Mouse (Mus musculus) embryonic facial prominence, embryonic 14.5 days (tissue): ENCODE results near the gene Ifi211. TPM values are rescaled to one million over a fixed set of nuclear protein-coding genes. Genes with fewer than 3 reads are reported as not detected.
"Not testable (repeated sequence)": the region's sequence is repeated elsewhere in the genome, so short reads cannot be mapped to it uniquely, and the experiment has no call there.

ENCODE experiments used
- ATAC-seq: fragments of 200-750 bp; cut with Nextera tagmentation; 2 replicates; pipeline ENCODE4 v1.8.0; 2017; ENCODE audit warnings: low read depth, moderate number of reproducible peaks, moderate TSS enrichment
- DNase-seq: peaks from one replicate; pipeline ENCODE4 v3.0.0-alpha.2; 2015; ENCODE audit warnings: low spot score
- H3K27ac ChIP-seq: fragments of 300-500 bp; sonication (generic); replicated peaks from 2 replicates; pipeline ENCODE4 v1.5.1; 2014; ENCODE audit warnings: low read depth, mild to moderate bottlenecking, low read length, moderate library complexity
- H3K27me3 ChIP-seq: fragments of 300-500 bp; sonication (generic); replicated peaks from 2 replicates; pipeline ENCODE4 v1.6.1; 2014; ENCODE audit warnings: low read length; ENCODE audit not compliant: control insufficient read depth, insufficient read depth
- H3K36me3 ChIP-seq: fragments of 300-500 bp; sonication (generic); 2 replicates; pipeline ENCODE4 v1.6.1; 2014; ENCODE audit warnings: low read length, mixed read lengths; ENCODE audit not compliant: control insufficient read depth, insufficient read depth
- H3K4me1 ChIP-seq: fragments of 300-500 bp; sonication (generic); 2 replicates; pipeline ENCODE4 v1.6.1; 2014; ENCODE audit warnings: antibody characterized with exemption, low read length; ENCODE audit not compliant: control insufficient read depth, insufficient read depth
- H3K4me2 ChIP-seq: fragments of 300-500 bp; sonication (generic); 2 replicates; pipeline ENCODE4 v1.6.1; 2014; ENCODE audit warnings: low read depth, mild to moderate bottlenecking, low read length, moderate library complexity, mixed read lengths
- H3K4me3 ChIP-seq: fragments of 300-500 bp; sonication (generic); 2 replicates; pipeline ENCODE4 v1.5.1; 2014; ENCODE audit warnings: low read depth, mild to moderate bottlenecking, low read length
- H3K9ac ChIP-seq: fragments of 300-500 bp; sonication (generic); 2 replicates; pipeline ENCODE4 v1.6.1; 2014; ENCODE audit warnings: low read depth, mild to moderate bottlenecking, low read length, moderate library complexity, mixed read lengths
- H3K9me3 ChIP-seq: fragments of 300-500 bp; sonication (generic); 2 replicates; pipeline ENCODE4 v1.6.1; 2016; ENCODE audit warnings: low read length; ENCODE audit not compliant: control insufficient read depth
- WGBS: fragments of 180-500 bp; shearing (Covaris S2); extraction: QIAGEN DNeasy Blood & Tissue Kit; methylation state at CpG from one replicate; pipeline ENCODE4 v1.1.7; 2014; 5-methylcytosine and 5-hydroxymethylcytosine counted together
- polyA plus RNA-seq: library from polyadenylated mRNA; unstranded; fragments of >200 nt; fragmentation: Nextera tagmentation; extraction: Ambion mirVana; gene quantifications from 2 replicates; pipeline ENCODE4 v1.2.1, GENCODE M21; 2014

Gene Ifi211
- 1.1 and 1.6 TPM in 2 replicates for polyA plus RNA-seq

- H3K9ac ChIP-seq, H3K27ac ChIP-seq, H3K4me2 ChIP-seq, H3K4me3 ChIP-seq, H3K9me3 ChIP-seq, ATAC-seq, H3K4me1 ChIP-seq, H3K36me3 ChIP-seq, H3K27me3 ChIP-seq: not testable (repeated sequence)
- peak; percentile 0 for DNase-seq
- WGBS, result 85% methylated on average over 6 of the region's 6 CpGs
Observed at GRCm38 (mm10) chr1:173912548-173913255, at the start of gene Ifi211. TSS of gene Ifi211 (minus strand) at chr1:173913046.

GRCm38 (mm10) chr1:173961491-173961890 is 48.6 kb upstream of the Ifi211 start:
- 73% methylated on average over 1 of the region's 1 CpGs for WGBS
- ATAC-seq, H3K9ac ChIP-seq: not testable (repeated sequence)

GRCm38 (mm10) chr1:173959998-173960397 is 47.2 kb upstream of the Ifi211 start:
- not testable (repeated sequence) for H3K27ac ChIP-seq, H3K36me3 ChIP-seq, H3K9ac ChIP-seq, ATAC-seq, H3K4me1 ChIP-seq, H3K4me2 ChIP-seq, H3K9me3 ChIP-seq, H3K4me3 ChIP-seq, DNase-seq, H3K27me3 ChIP-seq
- WGBS, result 66% methylated on average over 3 of the region's 3 CpGs

More at GRCm38 (mm10) chr1:173961491-173961890, 48.6 kb upstream of the Ifi211 start:
- H3K4me2 ChIP-seq, DNase-seq, H3K9me3 ChIP-seq, H3K36me3 ChIP-seq, H3K4me1 ChIP-seq, H3K4me3 ChIP-seq, H3K27ac ChIP-seq, H3K27me3 ChIP-seq: not testable (repeated sequence)

- H3K27ac ChIP-seq, H3K27me3 ChIP-seq, H3K4me1 ChIP-seq, H3K9ac ChIP-seq, DNase-seq, H3K4me2 ChIP-seq, H3K36me3 ChIP-seq, ATAC-seq, H3K9me3 ChIP-seq, H3K4me3 ChIP-seq: not testable (repeated sequence)
- WGBS, result 75% methylated on average over 3 of the region's 3 CpGs
Observed at GRCm38 (mm10) chr1:173955839-173956527, 43.1 kb upstream of the Ifi211 start.

- no peak overlapping the region for H3K27ac ChIP-seq
- no peak overlapping the region for H3K9ac ChIP-seq
- DNase-seq (no peak), ATAC-seq (no peak)
- 68% methylated on average over 2 of the region's 2 CpGs for WGBS
- no peak overlapping the region for H3K4me2 ChIP-seq
- H3K4me1 ChIP-seq, result no peaks in the 10 kb centered on the region
- H3K9me3 ChIP-seq, result no peaks in the 10 kb centered on the region
- H3K36me3 ChIP-seq, result no peaks in the 10 kb centered on the region
- H3K27me3 ChIP-seq, result no peaks in the 10 kb centered on the region
- H3K4me3 ChIP-seq, result no peak overlapping the region
Observed at GRCm38 (mm10) chr1:173955071-173955796, 42.4 kb upstream of the Ifi211 start.

GRCm38 (mm10) chr1:173953563-173953962 is 40.7 kb upstream of the Ifi211 start:
- DNase-seq (no peak), ATAC-seq (no peak)
- 68% methylated on average over 1 of the region's 1 CpGs for WGBS
- Histone ChIP-seq H3K4me2 (no peak overlapping the region), H3K9ac (no peak overlapping the region), H3K4me3 (no peak overlapping the region), H3K27ac (no peak overlapping the region), H3K9me3 (no peaks in the 10 kb centered on the region), H3K36me3 (no peaks in the 10 kb centered on the region), H3K4me1 (no peaks in the 10 kb centered on the region), H3K27me3 (no peaks in the 10 kb centered on the region)

- H3K4me1 ChIP-seq, DNase-seq, ATAC-seq, H3K9ac ChIP-seq, H3K9me3 ChIP-seq, H3K4me3 ChIP-seq, H3K4me2 ChIP-seq, H3K27me3 ChIP-seq, H3K27ac ChIP-seq, H3K36me3 ChIP-seq: not testable (repeated sequence)
- 76% methylated on average over 2 of the region's 2 CpGs for WGBS
Observed at GRCm38 (mm10) chr1:173949044-173949443, 36.2 kb upstream of the Ifi211 start.

- ATAC-seq, result not testable (repeated sequence)
Observed at GRCm38 (mm10) chr1:173942780-173943066, 29.9 kb upstream of the Ifi211 start.

More at GRCm38 (mm10) chr1:173942780-173943066, 29.9 kb upstream of the Ifi211 start:
- not testable (repeated sequence) for H3K36me3 ChIP-seq, DNase-seq, H3K4me3 ChIP-seq, H3K27ac ChIP-seq, H3K9me3 ChIP-seq, H3K4me2 ChIP-seq, H3K9ac ChIP-seq, H3K4me1 ChIP-seq, H3K27me3 ChIP-seq
